Mouse (Mus musculus) erythroblast, embryonic 14.5 days (primary cell): ENCODE measurements at regions not wholly inside any gene's neighbourhood (a gene's known extent, or its start where the extent isn't known, plus 50 kb on each side); places are given as distances from the start of the nearest gene placed in this dataset.

Source experiments
- GATA1 ChIP-seq: IDR thresholded peaks from 2 replicates; pipeline ENCODE4 v1.6.1; 2012; ENCODE audit warnings: low read length, inconsistent platforms, mixed read lengths
- TAL1 ChIP-seq: IDR thresholded peaks from 3 replicates; pipeline ENCODE4 v1.6.1; 2012; ENCODE audit warnings: low read length, inconsistent platforms, mixed read lengths

DNA sequence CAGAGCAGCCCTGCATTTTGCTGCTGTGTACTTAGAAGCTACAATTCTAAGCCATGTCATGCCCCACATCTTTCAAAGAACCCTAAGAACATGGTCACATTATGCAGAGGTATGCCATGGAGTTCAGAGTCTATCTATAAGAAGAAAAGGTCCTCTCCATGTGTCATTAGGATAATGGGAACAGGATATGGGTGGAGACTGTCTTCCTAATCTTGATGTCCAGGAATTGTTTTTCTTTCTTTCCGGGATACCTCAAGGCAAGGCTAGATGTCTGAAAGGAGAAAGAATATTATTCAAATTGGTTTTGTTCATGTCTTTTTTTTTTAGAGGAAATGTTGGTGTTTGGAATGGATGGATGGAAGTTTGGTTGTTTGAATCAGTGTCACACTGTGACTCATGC lies 477.3 kb upstream of the Gm26657 start:
- no peak for TF ChIP-seq GATA1
- TF ChIP-seq TAL1: no peak
